Mouse (Mus musculus): ENCODE data around the gene Kcnc4. TPM values are rescaled to one million over a fixed set of nuclear protein-coding genes. Genes with fewer than 3 reads are reported as not detected.

Kcnc4 gene
- polyA plus RNA-seq, 1 experiment: not detected

GRCm38 (mm10) chr3:107413093-107413492, 46.3 kb downstream of the Kcnc4 start:
- H3K9me3 ChIP-seq (ENCODE audit: control insufficient read depth, low read length): no peaks in the 10 kb centered on the region
- no peaks in the 10 kb centered on the region for H3K4me1 ChIP-seq (ENCODE audit: control insufficient read depth)
- H3K4me3 ChIP-seq (replicated peaks): no peak overlapping the region
- no peaks in the 10 kb centered on the region for H3K36me3 ChIP-seq (ENCODE audit: control insufficient read depth)
- TF ChIP-seq TAL1 (IDR thresholded peaks at IDR 0.05; ENCODE audit: low read length) (no peak), GATA1 (IDR thresholded peaks at IDR 0.05; ENCODE audit: low read length) (no peak)
- H3K27me3 ChIP-seq (ENCODE audit: control insufficient read depth): no peaks in the 10 kb centered on the region

- Histone ChIP-seq H3K9me3 (ENCODE audit: control insufficient read depth, low read length) (no peaks in the 10 kb centered on the region), H3K36me3 (ENCODE audit: control insufficient read depth) (no peaks in the 10 kb centered on the region), H3K4me3 (replicated peaks) (no peak overlapping the region), H3K4me1 (ENCODE audit: control insufficient read depth) (no peaks in the 10 kb centered on the region), H3K27me3 (ENCODE audit: control insufficient read depth) (no peaks in the 10 kb centered on the region)
- TF ChIP-seq GATA1 (IDR thresholded peaks at IDR 0.05; ENCODE audit: low read length): no peak
- TF ChIP-seq TAL1 (IDR thresholded peaks at IDR 0.05; ENCODE audit: low read length): no peak
Observed at GRCm38 (mm10) chr3:107412509-107412908, 46.8 kb downstream of the Kcnc4 start.

GRCm38 (mm10) chr3:107411669-107412068, 47.7 kb downstream of the Kcnc4 start:
- no peaks in the 10 kb centered on the region for H3K4me1 ChIP-seq (ENCODE audit: control insufficient read depth)
- no peaks in the 10 kb centered on the region for H3K36me3 ChIP-seq (ENCODE audit: control insufficient read depth)
- H3K9me3 ChIP-seq (ENCODE audit: control insufficient read depth, low read length): no peaks in the 10 kb centered on the region
- TF ChIP-seq GATA1 (IDR thresholded peaks at IDR 0.05; ENCODE audit: low read length): no peak
- no peak for TF ChIP-seq TAL1 (IDR thresholded peaks at IDR 0.05; ENCODE audit: low read length)
- no peak overlapping the region for H3K4me3 ChIP-seq (replicated peaks)
- H3K27me3 ChIP-seq (ENCODE audit: control insufficient read depth): no peaks in the 10 kb centered on the region

GRCm38 (mm10) chr3:107401401-107401800, 58.0 kb downstream of the Kcnc4 start:
- Histone ChIP-seq H3K9me3 (ENCODE audit: control insufficient read depth, low read length) (no peaks in the 10 kb centered on the region), H3K36me3 (ENCODE audit: control insufficient read depth) (no peaks in the 10 kb centered on the region), H3K4me1 (ENCODE audit: control insufficient read depth) (no peaks in the 10 kb centered on the region), H3K4me3 (replicated peaks) (no peak overlapping the region), H3K27me3 (ENCODE audit: control insufficient read depth) (no peaks in the 10 kb centered on the region)
- TF ChIP-seq GATA1 (IDR thresholded peaks at IDR 0.05; ENCODE audit: low read length) (no peak), TAL1 (IDR thresholded peaks at IDR 0.05; ENCODE audit: low read length) (no peak)

- no peaks in the 10 kb centered on the region for H3K4me1 ChIP-seq (ENCODE audit: control insufficient read depth)
- TF ChIP-seq GATA1 (IDR thresholded peaks at IDR 0.05; ENCODE audit: low read length) (no peak), TAL1 (IDR thresholded peaks at IDR 0.05; ENCODE audit: low read length) (no peak)
- H3K36me3 ChIP-seq (ENCODE audit: control insufficient read depth): no peaks in the 10 kb centered on the region
- H3K27me3 ChIP-seq (ENCODE audit: control insufficient read depth): no peaks in the 10 kb centered on the region
- no peak overlapping the region for H3K4me3 ChIP-seq (replicated peaks)
- no peaks in the 10 kb centered on the region for H3K9me3 ChIP-seq (ENCODE audit: control insufficient read depth, low read length)
Observed at GRCm38 (mm10) chr3:107399991-107400640, 59.2 kb downstream of the Kcnc4 start.

GRCm38 (mm10) chr3:107391198-107391597, 68.2 kb downstream of the Kcnc4 start:
- H3K27me3 ChIP-seq (ENCODE audit: control insufficient read depth): no peaks in the 10 kb centered on the region; the same call in 1 of the 2 replicates
- H3K9me3 ChIP-seq (ENCODE audit: control insufficient read depth, low read length): no peaks in the 10 kb centered on the region
- H3K36me3 ChIP-seq (ENCODE audit: control insufficient read depth): no peaks in the 10 kb centered on the region
- no peaks in the 10 kb centered on the region for H3K4me1 ChIP-seq (ENCODE audit: control insufficient read depth)
- no peak overlapping the region for H3K4me3 ChIP-seq (replicated peaks)
- no peak for TF ChIP-seq TAL1 (IDR thresholded peaks at IDR 0.05; ENCODE audit: low read length)
- TF ChIP-seq GATA1 (IDR thresholded peaks at IDR 0.05; ENCODE audit: low read length): no peak

Other genes with a start within 250 kb of the Kcnc4 start
- not detected in 2 replicates for gene Cym, start 237.8 kb downstream of the Kcnc4 start, polyA plus RNA-seq (2012)
- not detected in 2 replicates for gene A630076J17Rik, start 228.9 kb downstream of the Kcnc4 start, polyA plus RNA-seq (2012)
- gene Prok1, start 219.8 kb downstream of the Kcnc4 start, polyA plus RNA-seq (2012): not detected in 2 replicates
- 2.6 and 3.5 TPM in 2 replicates for gene Lamtor5, start 180.7 kb downstream of the Kcnc4 start, polyA plus RNA-seq (2012)
- not detected in 2 replicates for gene Slc16a4, start 168.3 kb downstream of the Kcnc4 start, polyA plus RNA-seq (2012)
- 1.1 and 1.6 TPM in 2 replicates for gene Rbm15, start 125.9 kb downstream of the Kcnc4 start, polyA plus RNA-seq (2012)
- gene Slc6a17, start 58.5 kb upstream of the Kcnc4 start, polyA plus RNA-seq (2012): not detected in 2 replicates
- gene Ubl4b, start 95.5 kb upstream of the Kcnc4 start, polyA plus RNA-seq (2012): not detected in 2 replicates
- not detected in 2 replicates for gene Alx3, start 135.5 kb upstream of the Kcnc4 start, polyA plus RNA-seq (2012)
- gene Gm10961, start 171.8 kb upstream of the Kcnc4 start, polyA plus RNA-seq (2012): not detected in 2 replicates
- 0.43 and 0.44 TPM in 2 replicates for gene Strip1, start 172.1 kb upstream of the Kcnc4 start, polyA plus RNA-seq (2012)
- gene Ahcyl1, start 237.0 kb upstream of the Kcnc4 start, polyA plus RNA-seq (2012): 0.44 TPM in 2 replicates